Mouse (Mus musculus) macrophage (primary cell): ENCODE results near the gene Bmx. TPM values are rescaled to one million over a fixed set of nuclear protein-coding genes. Genes with fewer than 3 reads are reported as not detected.

Source experiments
- H3K27ac ChIP-seq: fragments of 350-480 bp; formaldehyde crosslinking; 2 replicates; pipeline ENCODE4 v1.9.0; 2021
- H3K36me3 ChIP-seq: fragments of 350-480 bp; formaldehyde crosslinking; 2 replicates; pipeline ENCODE4 v1.9.0; 2021; ENCODE audit errors: inconsistent target
- H3K4me3 ChIP-seq: fragments of 350-480 bp; formaldehyde crosslinking; 2 replicates; pipeline ENCODE4 v1.9.0; 2021; ENCODE audit errors: inconsistent target
- H3K79me2 ChIP-seq: fragments of 350-480 bp; formaldehyde crosslinking; 2 replicates; pipeline ENCODE4 v1.9.0; 2021; ENCODE audit errors: inconsistent target
- WGBS: methylation state at CpG from one replicate; pipeline ENCODE4 v1.1.7; 2026; ENCODE audit warnings: inconsistent platforms; ENCODE audit not compliant: missing documents; 5-methylcytosine and 5-hydroxymethylcytosine counted together
- polyA plus RNA-seq: library from polyadenylated mRNA; stranded (reverse); fragments of 250-400 nt; gene quantifications from 3 replicates; pipeline ENCODE4 v1.2.4, GENCODE M21; 2018; ENCODE audit warnings: inconsistent platforms

Bmx gene
- polyA plus RNA-seq, 1 experiment from 2014 or later = 0.13 TPM

DNA sequence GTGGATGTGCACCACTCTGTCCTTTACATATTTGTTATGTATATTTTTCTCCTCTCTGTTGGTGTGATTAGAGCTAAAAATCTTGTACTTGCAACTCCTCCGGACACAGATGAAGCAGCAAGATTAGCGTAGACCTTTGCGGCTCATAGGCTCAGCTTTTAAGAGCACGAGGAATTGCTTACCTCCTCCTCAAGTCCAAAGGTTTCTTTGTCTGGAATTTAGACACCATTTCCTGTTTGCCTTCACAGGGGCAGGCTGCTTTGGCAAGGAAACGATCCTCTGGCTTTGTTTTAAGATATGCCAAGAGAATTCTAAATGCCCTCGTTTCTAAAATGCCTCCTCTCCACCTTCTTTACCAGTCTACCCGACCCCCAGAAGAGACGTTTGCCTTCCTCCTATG lies 24.6 kb downstream of the Bmx start:
- 80% methylated on average over 8 of the region's 8 CpGs for WGBS
- Histone ChIP-seq H3K27ac (no peak overlapping the region), H3K4me3 (no peak overlapping the region), H3K36me3 (no peaks in the 10 kb centered on the region), H3K79me2 (no peaks in the 10 kb centered on the region)

GRCm38 (mm10) chrX:164221989-164222388 lies 36.0 kb downstream of the Bmx start:
- no peak overlapping the region for H3K27ac ChIP-seq
- no peak overlapping the region for H3K4me3 ChIP-seq
- no peaks in the 10 kb centered on the region for H3K36me3 ChIP-seq
- H3K79me2 ChIP-seq = no peaks in the 10 kb centered on the region
- WGBS = 80% methylated on average over 1 of the region's 2 CpGs

DNA sequence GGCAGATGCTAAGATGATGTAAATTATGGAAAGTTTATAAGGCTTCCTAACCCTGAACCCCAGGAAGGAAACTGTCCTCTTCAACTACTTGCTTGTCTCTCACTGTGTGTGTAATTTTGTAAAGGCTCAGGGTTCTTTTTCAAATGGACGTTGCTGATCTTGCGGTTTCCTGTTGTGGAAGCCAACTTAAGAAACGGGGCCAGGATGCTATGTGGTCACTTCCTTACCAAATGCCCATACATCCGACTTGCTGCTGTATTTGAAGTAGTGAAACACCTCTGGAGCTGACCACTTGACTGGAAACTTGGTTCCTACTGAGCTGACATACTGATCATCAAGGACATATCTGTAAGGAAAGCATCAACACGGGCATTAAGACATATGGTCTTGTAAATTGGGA lies 57.4 kb downstream of the Bmx start:
- 40% methylated on average over 5 of the region's 5 CpGs for WGBS
- Histone ChIP-seq H3K27ac (no peak overlapping the region), H3K79me2 (no peaks in the 10 kb centered on the region), H3K4me3 (no peak overlapping the region), H3K36me3 (no peaks in the 10 kb centered on the region)

DNA sequence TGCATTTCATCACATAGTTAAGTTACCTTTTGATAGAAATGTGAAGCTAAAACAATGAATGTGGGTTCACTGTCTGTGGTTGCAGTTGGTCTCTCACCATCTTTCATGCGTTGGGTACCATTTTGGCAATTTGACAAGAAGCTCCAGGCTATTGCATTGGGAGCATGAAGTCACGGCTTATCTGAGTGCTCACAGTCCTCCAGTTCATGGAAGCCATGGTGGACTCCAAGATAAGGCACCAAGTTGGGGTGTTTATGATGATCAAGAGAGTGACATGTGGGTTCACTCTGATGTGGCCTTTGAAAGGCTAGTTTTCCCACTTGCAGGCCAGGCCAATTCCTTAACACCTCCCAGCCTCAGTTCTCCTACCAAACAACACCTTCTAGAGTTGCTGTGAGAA lies 60.3 kb downstream of the Bmx start:
- WGBS = no CpG with 5 or more reads among the region's 2 CpGs
- no peak overlapping the region for H3K4me3 ChIP-seq
- no peaks in the 10 kb centered on the region for H3K79me2 ChIP-seq
- H3K27ac ChIP-seq = no peak overlapping the region
- no peaks in the 10 kb centered on the region for H3K36me3 ChIP-seq

DNA sequence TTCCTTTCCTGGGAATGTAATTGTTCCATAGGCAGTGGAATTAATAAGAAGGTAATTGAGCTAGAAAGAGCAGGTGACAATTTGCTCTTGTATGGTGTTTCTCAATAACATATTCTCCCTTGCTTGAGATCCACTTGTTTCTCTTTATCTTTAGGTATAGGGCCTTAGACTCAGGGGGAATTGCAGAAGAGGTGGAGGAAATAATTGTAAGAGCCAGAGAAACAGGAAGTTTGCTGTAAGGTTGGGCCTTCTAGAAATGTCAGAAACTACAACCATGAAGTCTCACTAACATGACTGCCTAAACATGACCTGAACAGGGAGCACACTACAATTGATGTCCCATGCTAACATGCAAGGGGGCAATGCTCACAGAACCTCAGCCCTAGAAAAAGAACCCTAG lies 68.1 kb downstream of the Bmx start:
- no peaks in the 10 kb centered on the region for H3K36me3 ChIP-seq
- no peak overlapping the region for H3K4me3 ChIP-seq
- no peaks in the 10 kb centered on the region for H3K79me2 ChIP-seq
- no peak overlapping the region for H3K27ac ChIP-seq

DNA sequence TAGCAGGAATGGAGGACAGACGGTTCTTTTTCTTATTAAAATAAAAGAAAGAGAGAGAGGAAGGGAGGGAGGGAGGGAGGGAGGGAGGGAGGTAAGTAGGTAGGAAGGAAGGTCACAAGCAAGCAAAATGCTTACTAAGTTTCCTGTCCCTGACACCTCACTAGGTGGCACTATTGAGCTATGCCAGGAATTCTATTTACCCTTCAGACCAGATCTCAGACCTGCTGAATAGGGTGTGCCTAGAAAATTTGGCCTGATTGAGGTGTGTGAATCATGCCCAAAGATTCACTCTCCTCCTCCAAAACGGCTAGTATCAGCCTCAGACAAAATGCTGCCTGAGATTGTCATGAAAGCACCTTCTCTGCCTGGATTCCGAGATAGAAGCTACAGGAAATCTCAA lies 74.1 kb downstream of the Bmx start:
- Histone ChIP-seq H3K27ac (no peak overlapping the region), H3K36me3 (no peaks in the 10 kb centered on the region), H3K79me2 (no peaks in the 10 kb centered on the region), H3K4me3 (no peak overlapping the region)
- WGBS = 68% methylated on average over 2 of the region's 3 CpGs

DNA sequence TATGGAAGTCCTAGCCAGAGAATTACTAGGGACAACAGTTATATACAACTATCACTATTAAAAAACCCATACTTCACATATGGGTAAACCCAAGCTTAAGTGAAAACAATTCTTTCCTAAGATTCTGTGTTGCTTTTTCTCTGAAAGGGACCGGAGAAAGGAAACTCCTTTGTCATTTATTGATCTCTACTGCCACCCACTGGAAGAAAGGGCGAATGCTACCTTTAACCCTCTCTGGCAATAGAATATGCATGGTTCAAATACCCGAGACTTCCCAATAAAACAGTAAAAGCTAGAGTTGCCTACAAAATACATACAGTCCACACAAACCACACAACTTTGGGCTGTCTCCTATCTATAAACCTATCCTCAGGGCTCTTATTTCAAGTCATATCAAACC lies 78.2 kb downstream of the Bmx start:
- WGBS = 18% methylated on average over 3 of the region's 3 CpGs
- H3K36me3 ChIP-seq = no peaks in the 10 kb centered on the region
- no peak overlapping the region for H3K4me3 ChIP-seq
- H3K27ac ChIP-seq = no peak overlapping the region
- no peaks in the 10 kb centered on the region for H3K79me2 ChIP-seq

DNA sequence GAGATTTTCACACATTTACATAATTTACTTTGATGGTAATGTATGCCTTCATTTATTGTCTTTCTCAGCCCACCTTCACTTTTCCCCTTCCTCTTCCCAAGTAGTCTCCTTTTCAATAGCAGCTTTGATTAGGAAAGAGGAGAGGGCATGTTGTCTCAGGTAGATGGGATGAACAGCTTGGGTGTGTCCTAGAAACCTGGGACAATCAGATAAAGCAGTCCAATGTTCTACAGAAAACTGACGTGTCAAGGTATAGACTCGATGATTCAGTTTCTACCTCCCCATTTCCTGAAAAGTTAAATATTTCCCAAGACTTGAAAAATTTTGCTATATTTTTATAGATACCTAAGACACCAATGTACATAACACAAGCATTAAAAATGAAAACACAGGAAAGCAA lies 79.1 kb downstream of the Bmx start:
- no peaks in the 10 kb centered on the region for H3K36me3 ChIP-seq
- WGBS = 82% methylated on average over 2 of the region's 2 CpGs
- H3K4me3 ChIP-seq = no peak overlapping the region
- no peak overlapping the region for H3K27ac ChIP-seq
- H3K79me2 ChIP-seq = no peaks in the 10 kb centered on the region

DNA sequence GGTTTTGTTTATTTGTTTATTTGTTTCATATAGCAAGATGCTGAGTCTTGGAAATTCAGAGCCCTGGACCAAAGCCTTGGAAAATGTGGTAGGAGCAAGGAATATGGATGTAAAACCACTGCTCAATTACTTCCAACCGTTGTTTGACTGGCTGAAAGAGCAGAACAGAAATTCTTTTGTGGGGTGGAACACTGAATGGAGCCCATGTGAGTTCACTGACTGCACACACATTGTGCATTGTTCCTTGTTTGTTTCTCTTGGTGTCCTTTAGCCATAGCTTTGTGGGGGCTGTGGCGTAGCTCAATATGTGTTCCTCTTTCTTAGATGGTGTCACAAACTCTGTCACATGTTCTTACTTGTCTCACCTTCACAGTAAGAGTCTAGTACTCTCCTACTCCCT lies 82.2 kb downstream of the Bmx start:
- WGBS = 57% methylated on average over 2 of the region's 2 CpGs

DNA sequence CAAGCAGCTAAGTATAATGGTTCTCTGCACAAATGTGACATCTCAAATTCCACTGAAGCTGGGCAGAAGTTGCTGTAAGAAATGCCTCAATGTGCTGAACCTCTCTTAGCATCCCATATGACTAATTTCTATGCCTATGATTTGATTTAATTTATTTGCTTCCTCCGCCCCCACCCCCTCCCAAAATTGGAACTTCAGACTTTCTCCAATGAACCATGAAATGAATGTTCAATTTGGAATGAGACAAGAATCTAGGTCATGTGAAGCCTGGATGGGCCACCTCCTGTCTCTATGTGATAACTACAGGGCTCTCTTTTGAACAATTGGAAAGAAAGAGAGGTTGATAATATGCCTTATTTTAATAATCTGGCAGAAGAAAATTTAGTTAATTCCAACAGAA lies 82.7 kb downstream of the Bmx start:
- H3K36me3 ChIP-seq = no peaks in the 10 kb centered on the region
- H3K79me2 ChIP-seq = no peaks in the 10 kb centered on the region
- 100% methylated on average over 1 of the region's 1 CpGs for WGBS

More for the DNA sequence above, 82.2 kb downstream of the Bmx start:
- H3K4me3 ChIP-seq = no peak overlapping the region
- H3K36me3 ChIP-seq = no peaks in the 10 kb centered on the region
- no peak overlapping the region for H3K27ac ChIP-seq
- H3K79me2 ChIP-seq = no peaks in the 10 kb centered on the region

GRCm38 (mm10) chrX:164173880-164174279 lies 84.1 kb downstream of the Bmx start:
- 52% methylated on average over 4 of the region's 4 CpGs for WGBS
- no peak overlapping the region for H3K27ac ChIP-seq
- no peaks in the 10 kb centered on the region for H3K79me2 ChIP-seq
- no peaks in the 10 kb centered on the region for H3K36me3 ChIP-seq
- H3K4me3 ChIP-seq = no peak overlapping the region

More for the DNA sequence above, 82.7 kb downstream of the Bmx start:
- H3K27ac ChIP-seq = no peak overlapping the region
- H3K4me3 ChIP-seq = no peak overlapping the region

GRCm38 (mm10) chrX:164171034-164171433 lies 87.0 kb downstream of the Bmx start:
- no peaks in the 10 kb centered on the region for H3K79me2 ChIP-seq
- H3K4me3 ChIP-seq = no peak overlapping the region
- H3K27ac ChIP-seq = no peak overlapping the region
- 100% methylated on average over 1 of the region's 2 CpGs for WGBS
- no peaks in the 10 kb centered on the region for H3K36me3 ChIP-seq

DNA sequence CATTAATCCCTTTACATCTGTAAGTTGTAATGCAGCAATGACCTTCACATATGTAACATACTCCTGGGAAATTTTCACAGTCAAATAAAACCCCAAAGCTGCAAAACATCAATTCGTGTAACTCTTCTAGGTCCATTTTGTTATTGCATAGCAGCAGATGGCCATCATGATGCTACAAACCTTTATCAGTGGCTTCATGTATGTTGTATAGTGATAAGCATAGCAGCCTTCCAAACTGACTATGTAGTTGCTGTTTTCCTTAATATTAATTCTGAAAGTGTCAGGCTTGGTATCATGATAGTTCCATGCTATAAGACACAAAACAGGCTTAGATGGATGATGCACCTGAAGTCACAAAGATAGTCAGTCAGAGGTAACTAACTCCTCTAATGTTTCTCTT lies 93.3 kb downstream of the Bmx start:
- no peak overlapping the region for H3K4me3 ChIP-seq
- no peaks in the 10 kb centered on the region for H3K36me3 ChIP-seq
- H3K27ac ChIP-seq = no peak overlapping the region
- no peaks in the 10 kb centered on the region for H3K79me2 ChIP-seq
- 70% methylated on average over 1 of the region's 1 CpGs for whole genome bisulfite sequencing

DNA sequence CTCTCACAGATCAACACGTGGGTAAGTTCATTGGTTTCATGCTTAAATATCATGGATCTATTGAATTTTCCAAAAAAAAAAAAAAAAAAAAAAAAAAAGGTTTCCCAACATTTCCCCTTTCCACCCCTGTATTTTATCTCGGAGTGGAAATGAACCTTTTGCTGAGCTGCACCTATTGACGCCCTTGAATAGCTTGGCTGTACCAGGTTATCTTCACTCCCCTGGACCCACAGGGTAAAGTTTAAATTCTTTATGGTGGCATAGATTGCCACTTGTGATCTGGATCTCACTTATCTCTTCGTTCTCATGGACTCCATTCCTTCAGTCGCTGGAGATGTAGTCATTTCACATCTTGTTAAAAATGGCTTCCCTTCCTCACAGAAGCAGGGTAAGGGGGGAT lies 103.4 kb downstream of the Bmx start:
- H3K79me2 ChIP-seq = no peaks in the 10 kb centered on the region
- no peaks in the 10 kb centered on the region for H3K36me3 ChIP-seq
- 94% methylated on average over 4 of the region's 5 CpGs for WGBS
- no peak overlapping the region for H3K4me3 ChIP-seq
- no peak overlapping the region for H3K27ac ChIP-seq

- no peak overlapping the region for H3K4me3 ChIP-seq
- no peak overlapping the region for H3K27ac ChIP-seq
- H3K36me3 ChIP-seq = no peaks in the 10 kb centered on the region
- no peaks in the 10 kb centered on the region for H3K79me2 ChIP-seq
Measured at GRCm38 (mm10) chrX:164153606-164154005, 104.4 kb downstream of the Bmx start.

- no peak overlapping the region for H3K4me3 ChIP-seq
- no peak overlapping the region for H3K27ac ChIP-seq
- H3K36me3 ChIP-seq = no peaks in the 10 kb centered on the region
- no peaks in the 10 kb centered on the region for H3K79me2 ChIP-seq
- WGBS = 75% methylated on average over 2 of the region's 2 CpGs
Measured at GRCm38 (mm10) chrX:164152703-164153102, 105.3 kb downstream of the Bmx start.
